ENCODE assay signal across 17 mouse cellular contexts in genomic region chr1:89666154-89666553, GRCm38 (mm10).
"Had no signal": no experiment of that assay in that cellular context is flagged by ENCODE, and none has a peak within 500 bp of the region (broad histone marks: within the 10 kb centered on the region; RNA-seq: fewer than 3 reads in every experiment).

No protein-coding gene starts in this region.

- H3K9ac ChIP-seq: lung, embryonic 15.5 days; midbrain, embryonic 13.5 days; midbrain, embryonic 15.5 days; neural tube, embryonic 12.5 days had no signal

- H3K27me3 ChIP-seq: lung, embryonic 15.5 days; megakaryocyte, embryonic 14.5 days; midbrain, embryonic 15.5 days; neural tube, embryonic 12.5 days had no signal

- ATAC-seq: lung, postnatal 0 days; midbrain, embryonic 13.5 days; midbrain, embryonic 15.5 days had no signal

- H3K4me2 ChIP-seq: lung, embryonic 15.5 days; midbrain, embryonic 11.5 days; midbrain, embryonic 13.5 days; midbrain, embryonic 15.5 days; neural tube, embryonic 12.5 days had no signal

- H3K27ac ChIP-seq: lung, embryonic 15.5 days; macrophage; midbrain, embryonic 13.5 days; midbrain, embryonic 15.5 days; neural tube, embryonic 12.5 days had no signal

- DNase-seq: lung, adult 2 months; lung, postnatal 14 days; lung, postnatal 36 days; right cerebral cortex, postnatal 14 days; right cerebral cortex, postnatal 4 days; spleen, adult 18-20 months; thymus, adult 18-20 months; thymus, postnatal 14 days; thymus, postnatal 36 days had no signal

- H3K4me3 ChIP-seq: lung, embryonic 15.5 days; megakaryocyte, embryonic 14.5 days; midbrain, embryonic 13.5 days; midbrain, embryonic 15.5 days; neural tube, embryonic 12.5 days had no signal

- H3K4me1 ChIP-seq: lung, embryonic 15.5 days had no signal

- H3K9me3 ChIP-seq: lung, embryonic 15.5 days; megakaryocyte, embryonic 14.5 days; midbrain, embryonic 13.5 days; midbrain, embryonic 15.5 days; neural tube, embryonic 12.5 days had no signal
